Mouse (Mus musculus): ENCODE measurements around the gene Lonrf3. TPM values are rescaled to one million over a fixed set of nuclear protein-coding genes. Genes with fewer than 3 reads are reported as not detected.

Gene Lonrf3
- polyA plus RNA-seq, 1 experiment = 2.0 TPM

Other genes with a start within 250 kb of the Lonrf3 start
- 1.0 and 2.6 TPM in 2 replicates for gene Il13ra1, start 216.2 kb upstream of the Lonrf3 start, polyA plus RNA-seq (2012; ENCODE audit: insufficient read depth, insufficient read length, missing spikeins)
- not detected in 2 replicates for gene Zcchc12, start 132.4 kb upstream of the Lonrf3 start, polyA plus RNA-seq (2012; ENCODE audit: insufficient read depth, insufficient read length, missing spikeins)
- gene Gm6268, start 72.9 kb downstream of the Lonrf3 start, polyA plus RNA-seq (2012; ENCODE audit: insufficient read depth, insufficient read length, missing spikeins) = not detected in 2 replicates
- not detected in 2 replicates for gene Gm14569, start 163.5 kb downstream of the Lonrf3 start, polyA plus RNA-seq (2012; ENCODE audit: insufficient read depth, insufficient read length, missing spikeins)

Measured in brown adipose tissue, adult 24 weeks (tissue).